Mouse (Mus musculus) small intestine, adult 2 months (tissue): ENCODE results near the gene Colec11.

ENCODE experiments used
- CTCF ChIP-seq: fragments of 200-500 bp; IDR thresholded peaks from 2 replicates; pipeline ENCODE4 v1.5.1; 2012; ENCODE audit warnings: low read depth, mild to moderate bottlenecking, control low read depth, inconsistent platforms, low read length, moderate library complexity, mixed read lengths; ENCODE audit not compliant: insufficient replicate concordance, insufficient read length; ENCODE audit errors: extremely low read depth
- POLR2A ChIP-seq: fragments of 200-500 bp; IDR thresholded peaks from 2 replicates; pipeline ENCODE4 v1.6.1; 2012; ENCODE audit warnings: low read depth, mild to moderate bottlenecking, control low read depth, inconsistent platforms, low read length, moderate library complexity

DNA sequence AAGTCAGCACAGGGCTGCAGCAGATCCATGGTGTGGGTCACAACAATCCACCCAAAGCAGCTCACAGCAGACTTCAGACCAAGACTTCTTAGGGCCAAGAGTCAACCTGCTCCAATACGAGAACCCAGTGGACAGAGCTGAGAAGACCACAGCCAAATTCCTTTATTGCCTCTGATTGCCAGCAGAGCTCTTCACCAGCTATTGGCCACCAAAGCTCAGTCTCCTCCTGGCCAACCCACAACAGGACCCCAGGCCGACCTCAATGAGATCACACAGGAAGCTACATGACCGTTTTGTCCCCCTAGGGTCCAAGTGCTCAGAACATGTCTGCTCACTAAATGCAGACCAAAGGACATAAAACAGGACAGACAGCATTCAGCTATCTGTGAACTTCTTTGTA lies 25.1 kb downstream of the Colec11 start:
- TF ChIP-seq CTCF (no peak), POLR2A (no peak)
